Mouse (Mus musculus): Measurements from ENCODE around the gene Ucn. TPM values are rescaled to one million over a fixed set of nuclear protein-coding genes. Genes with fewer than 3 reads are reported as not detected.

Ucn gene
- polyA plus RNA-seq (2017; shearing (Covaris generic)), result not detected

GRCm38 (mm10) chr5:31138241-31138967 is at the start of gene Ucn:
Gene Ucn, minus strand, starts transcription at chr5:31138829.
- ATAC-seq, result no peak

- no peak for ATAC-seq
Measured at GRCm38 (mm10) chr5:31183678-31184077, 45.0 kb upstream of the Ucn start.

- no peak for ATAC-seq
Measured at GRCm38 (mm10) chr5:31181183-31181770, 42.6 kb upstream of the Ucn start.

GRCm38 (mm10) chr5:31179766-31180630 is 41.4 kb upstream of the Ucn start, which contains the start of the genes Gm29609 and Gtf3c2:
Gene Gm29609, minus strand, starts transcription at chr5:31179911.
Gene Gtf3c2, minus strand, starts transcription at chr5:31180144.
- ATAC-seq, result peak; percentile 94

- peak; percentile 27 for ATAC-seq
Measured at GRCm38 (mm10) chr5:31179301-31179765, 40.7 kb upstream of the Ucn start.

- ATAC-seq, result no peak
Measured at GRCm38 (mm10) chr5:31168630-31169029, 30.0 kb upstream of the Ucn start.

- no peak for ATAC-seq
Measured at GRCm38 (mm10) chr5:31164878-31165277, 26.2 kb upstream of the Ucn start.

- no peak for ATAC-seq
Measured at GRCm38 (mm10) chr5:31162462-31162861, 23.8 kb upstream of the Ucn start.

- ATAC-seq, result peak; percentile 95
Measured at GRCm38 (mm10) chr5:31154152-31154553, 15.5 kb upstream of the Ucn start, which contains the start of gene Mpv17. Gene Mpv17, minus strand, starts transcription at chr5:31154251.

GRCm38 (mm10) chr5:31153516-31154151 is 15.0 kb upstream of the Ucn start:
- ATAC-seq, result no peak

GRCm38 (mm10) chr5:31151746-31152145 is 13.1 kb upstream of the Ucn start:
- no peak for ATAC-seq

- ATAC-seq, result no peak
Measured at GRCm38 (mm10) chr5:31149781-31150180, 11.2 kb upstream of the Ucn start.

GRCm38 (mm10) chr5:31138968-31139425 is 368 bp upstream of the Ucn start:
- no peak for ATAC-seq

GRCm38 (mm10) chr5:31137658-31138057 is 971 bp downstream of the Ucn start:
- no peak for ATAC-seq

GRCm38 (mm10) chr5:31136730-31137424 is 1.8 kb downstream of the Ucn start:
- ATAC-seq, result no peak

GRCm38 (mm10) chr5:31126050-31126449 is 12.6 kb downstream of the Ucn start:
- no peak for ATAC-seq

- no peak for ATAC-seq
Measured at GRCm38 (mm10) chr5:31123481-31123880, 15.1 kb downstream of the Ucn start.

- no peak for ATAC-seq
Measured at GRCm38 (mm10) chr5:31121111-31121510, 17.5 kb downstream of the Ucn start.

GRCm38 (mm10) chr5:31116912-31117311 is 21.7 kb downstream of the Ucn start:
- no peak for ATAC-seq

- ATAC-seq, result no peak
Measured at GRCm38 (mm10) chr5:31116354-31116753, 22.3 kb downstream of the Ucn start, which contains the start of gene Trim54. Gene Trim54, plus strand, starts transcription at chr5:31116712.

- no peak for ATAC-seq
Measured at GRCm38 (mm10) chr5:31110781-31111180, 27.8 kb downstream of the Ucn start.
